Mouse (Mus musculus) megakaryocyte, embryonic 14.5 days (primary cell): ENCODE measurements around the gene Wars. TPM values are rescaled to one million over a fixed set of nuclear protein-coding genes. Genes with fewer than 3 reads are reported as not detected.

Source experiments
- H3K27me3 ChIP-seq: replicated peaks from 2 replicates; pipeline ENCODE3; 2012; ENCODE audit warnings: inconsistent platforms
- H3K36me3 ChIP-seq: replicated peaks from 2 replicates; pipeline ENCODE3; 2012; ENCODE audit warnings: low read length, inconsistent platforms, mixed read lengths
- H3K4me1 ChIP-seq: 2 replicates; pipeline ENCODE4 v1.6.1; 2012; ENCODE audit warnings: inconsistent platforms
- H3K4me3 ChIP-seq: replicated peaks from 2 replicates; pipeline ENCODE3; 2012; ENCODE audit warnings: moderate library complexity, mild to moderate bottlenecking, inconsistent platforms
- H3K9me3 ChIP-seq: 2 replicates; pipeline ENCODE4 v1.6.1; 2012; ENCODE audit warnings: inconsistent platforms
- FLI1 ChIP-seq: IDR thresholded peaks from 2 replicates; pipeline ENCODE4 v1.6.1; 2012; ENCODE audit warnings: low read length, inconsistent platforms, mixed read lengths
- GATA1 ChIP-seq: IDR thresholded peaks from 3 replicates; pipeline ENCODE4 v1.6.1; 2012; ENCODE audit warnings: mixed read lengths, low read length, inconsistent platforms, borderline replicate concordance
- polyA plus RNA-seq: library from polyadenylated mRNA; stranded (reverse); fragments of >175 nt; gene quantifications from 2 replicates; pipeline ENCODE4 v1.2.3, GENCODE M21; 2012; ENCODE audit warnings: low replicate concordance; ENCODE audit not compliant: insufficient read depth

Gene Wars
- polyA plus RNA-seq, 1 experiment: 33.8 TPM

GRCm38 (mm10) chr12:108892989-108893714 is 822 bp downstream of the Wars start, which contains the start of gene Wdr25:
Wdr25 (plus strand) TSS chr12:108893631.
- peaks cover 75% of the 10 kb centered on the region for H3K4me1 ChIP-seq
- no peaks in the 10 kb centered on the region for H3K9me3 ChIP-seq
- H3K27me3 ChIP-seq: no peaks in the 10 kb centered on the region
- H3K4me3 ChIP-seq: peak within 1 kb of the TSS; percentile 95
- peaks cover 40% of the 10 kb centered on the region for H3K36me3 ChIP-seq
- no peak for TF ChIP-seq GATA1
- TF ChIP-seq FLI1: no peak

DNA sequence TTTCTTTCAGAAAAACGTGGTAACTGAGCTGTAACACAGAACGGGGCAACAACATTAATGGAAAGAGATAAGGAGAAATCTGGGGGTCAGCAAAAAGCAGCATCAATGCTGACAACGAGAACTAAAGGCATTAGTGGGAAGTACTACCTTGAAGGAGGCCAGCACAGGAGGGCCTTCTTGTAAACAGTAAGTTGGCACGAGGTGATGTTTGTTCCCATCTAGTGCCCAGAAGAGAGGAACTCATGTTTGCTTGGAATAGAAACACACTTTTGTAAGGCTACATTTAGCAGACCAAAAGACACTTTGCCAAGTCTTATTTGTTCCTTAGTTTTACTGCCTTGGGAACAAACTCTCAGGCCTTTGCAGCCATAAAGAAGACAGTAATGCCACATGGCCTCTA is 5.3 kb downstream of the Wars start:
- Histone ChIP-seq H3K4me1 (peaks cover 49% of the 10 kb centered on the region), H3K9me3 (no peaks in the 10 kb centered on the region), H3K4me3 (no peak overlapping the region), H3K27me3 (no peaks in the 10 kb centered on the region), H3K36me3 (peaks cover 77% of the 10 kb centered on the region)
- TF ChIP-seq GATA1: no peak
- TF ChIP-seq FLI1: no peak

DNA sequence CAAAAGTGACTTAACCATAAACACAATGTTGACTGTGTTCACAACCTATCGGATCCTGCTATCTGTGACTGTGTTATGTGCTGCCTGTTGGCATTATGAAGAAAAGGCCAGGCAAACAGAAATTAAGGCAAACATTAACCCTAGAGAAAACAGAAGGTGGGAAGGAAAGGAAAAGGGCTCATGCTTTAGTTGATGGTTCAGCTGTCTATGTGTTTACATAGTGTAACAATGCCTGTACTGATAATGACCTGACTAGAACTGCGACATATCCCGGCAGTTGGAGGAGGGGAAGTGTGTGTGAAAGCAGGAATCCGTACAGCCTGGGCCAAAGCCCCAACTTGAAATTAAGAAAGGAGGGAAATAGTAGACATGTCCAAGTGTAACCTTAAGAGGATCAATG is 6.9 kb downstream of the Wars start:
- Histone ChIP-seq H3K27me3 (no peaks in the 10 kb centered on the region), H3K4me1 (peaks cover 45% of the 10 kb centered on the region), H3K36me3 (peaks cover 93% of the 10 kb centered on the region), H3K9me3 (no peaks in the 10 kb centered on the region), H3K4me3 (no peak overlapping the region)
- TF ChIP-seq FLI1 (no peak), GATA1 (no peak)

- H3K4me3 ChIP-seq: no peak overlapping the region
- peaks cover 35% of the 10 kb centered on the region for H3K4me1 ChIP-seq
- no peaks in the 10 kb centered on the region for H3K9me3 ChIP-seq
- peaks cover 99% of the 10 kb centered on the region for H3K36me3 ChIP-seq
- TF ChIP-seq GATA1 (no peak), FLI1 (no peak)
- H3K27me3 ChIP-seq: no peaks in the 10 kb centered on the region
Observed at GRCm38 (mm10) chr12:108885906-108886305, 8.1 kb downstream of the Wars start.

DNA sequence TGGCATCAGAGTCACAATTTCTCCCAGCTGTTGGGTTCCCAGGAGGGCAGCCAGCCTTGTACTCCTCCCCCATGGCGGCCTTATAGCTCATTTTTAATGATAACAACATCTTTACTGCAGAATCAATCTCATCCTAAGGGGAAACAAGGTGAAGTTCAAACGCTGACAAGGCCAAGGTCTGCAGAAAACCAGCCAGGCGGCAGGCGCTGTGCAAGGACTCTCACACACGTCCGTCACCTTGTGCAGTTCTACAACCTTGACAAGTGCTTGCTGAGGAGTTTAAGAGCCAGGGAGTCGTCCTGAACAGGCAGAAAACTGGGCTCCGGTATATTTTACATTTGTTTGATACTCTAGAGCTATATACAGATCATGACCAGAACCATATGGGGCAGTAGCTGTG is 11.2 kb downstream of the Wars start:
- H3K27me3 ChIP-seq: no peaks in the 10 kb centered on the region
- H3K36me3 ChIP-seq: peaks cover 99% of the 10 kb centered on the region
- H3K9me3 ChIP-seq: no peaks in the 10 kb centered on the region
- TF ChIP-seq GATA1: no peak
- TF ChIP-seq FLI1: no peak
- H3K4me1 ChIP-seq: peaks cover 18% of the 10 kb centered on the region
- H3K4me3 ChIP-seq: no peak overlapping the region

GRCm38 (mm10) chr12:108881192-108881591 is 12.8 kb downstream of the Wars start:
- no peaks in the 10 kb centered on the region for H3K9me3 ChIP-seq
- no peaks in the 10 kb centered on the region for H3K27me3 ChIP-seq
- TF ChIP-seq FLI1 (no peak), GATA1 (no peak)
- H3K4me1 ChIP-seq: peaks cover 18% of the 10 kb centered on the region
- no peak overlapping the region for H3K4me3 ChIP-seq
- peaks cover 99% of the 10 kb centered on the region for H3K36me3 ChIP-seq

DNA sequence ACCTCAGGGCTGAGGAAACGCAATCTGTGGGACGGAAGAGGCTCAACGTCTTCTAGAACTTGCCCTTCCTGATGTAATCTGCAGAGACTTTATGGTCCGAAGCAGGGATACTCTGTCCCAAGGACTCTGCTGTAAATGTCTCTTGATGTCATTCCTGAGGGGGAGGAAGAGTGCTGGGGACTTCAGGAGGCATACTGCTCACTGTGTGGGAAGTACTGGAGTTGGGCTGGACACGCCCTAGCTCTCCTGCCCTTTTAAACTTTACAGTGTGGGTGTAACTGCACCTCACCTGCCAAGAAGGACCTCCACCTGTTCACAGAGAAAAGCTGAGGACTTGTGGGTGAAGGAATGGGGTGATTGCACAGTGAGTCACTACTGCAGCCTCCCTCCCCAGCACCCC is 13.4 kb downstream of the Wars start:
- H3K9me3 ChIP-seq: no peaks in the 10 kb centered on the region
- H3K4me3 ChIP-seq: no peak overlapping the region
- peaks cover 99% of the 10 kb centered on the region for H3K36me3 ChIP-seq
- TF ChIP-seq GATA1 (no peak), FLI1 (no peak)
- H3K27me3 ChIP-seq: no peaks in the 10 kb centered on the region
- H3K4me1 ChIP-seq: peaks cover 15% of the 10 kb centered on the region

GRCm38 (mm10) chr12:108879138-108879537 is 14.8 kb downstream of the Wars start:
- Histone ChIP-seq H3K36me3 (peaks cover 99% of the 10 kb centered on the region), H3K4me3 (no peak overlapping the region), H3K27me3 (no peaks in the 10 kb centered on the region), H3K9me3 (no peaks in the 10 kb centered on the region), H3K4me1 (peaks cover 12% of the 10 kb centered on the region)
- TF ChIP-seq GATA1 (no peak), FLI1 (no peak)

DNA sequence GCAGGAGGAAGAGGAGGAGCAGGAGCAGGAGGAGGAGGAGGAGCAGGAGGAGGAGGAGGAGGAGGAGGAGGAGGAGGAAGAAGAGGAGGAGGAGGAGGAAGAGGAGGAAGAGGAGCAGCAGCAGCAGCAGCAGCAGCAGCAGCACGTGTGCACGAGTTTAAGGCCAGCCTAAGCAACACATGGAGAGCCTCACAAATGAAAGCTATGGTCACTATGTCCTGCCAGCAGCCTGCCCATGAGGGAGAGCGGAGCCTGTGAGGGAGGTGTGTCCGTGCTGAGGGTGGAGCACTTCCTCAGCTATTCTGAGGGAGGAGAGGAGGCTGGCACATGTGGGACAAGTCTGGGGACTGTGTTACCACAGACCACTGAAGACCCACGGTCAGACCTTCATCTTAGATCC is 20.9 kb downstream of the Wars start:
- H3K36me3 ChIP-seq: peaks cover 95% of the 10 kb centered on the region
- no peak overlapping the region for H3K4me3 ChIP-seq

GRCm38 (mm10) chr12:108869575-108869974 is 24.4 kb downstream of the Wars start:
- Histone ChIP-seq H3K9me3 (peaks cover 2% of the 10 kb centered on the region; the same call in 1 of the 2 replicates), H3K36me3 (peaks cover 95% of the 10 kb centered on the region), H3K4me3 (no peak overlapping the region), H3K27me3 (no peaks in the 10 kb centered on the region), H3K4me1 (peaks cover 3% of the 10 kb centered on the region; the same call in 1 of the 2 replicates)
- TF ChIP-seq FLI1 (no peak), GATA1 (no peak)

More for the DNA sequence above, 20.9 kb downstream of the Wars start:
- Histone ChIP-seq H3K27me3 (no peaks in the 10 kb centered on the region), H3K4me1 (no peaks in the 10 kb centered on the region), H3K9me3 (peaks cover 2% of the 10 kb centered on the region; the same call in 1 of the 2 replicates)
- TF ChIP-seq FLI1: no peak

- H3K36me3 ChIP-seq: peaks cover 100% of the 10 kb centered on the region
- no peak for TF ChIP-seq FLI1
- TF ChIP-seq GATA1: no peak
Observed at GRCm38 (mm10) chr12:108865007-108865494, 28.9 kb downstream of the Wars start.

More at GRCm38 (mm10) chr12:108865007-108865494, 28.9 kb downstream of the Wars start:
- Histone ChIP-seq H3K27me3 (no peaks in the 10 kb centered on the region), H3K4me3 (no peak overlapping the region), H3K9me3 (peaks cover 2% of the 10 kb centered on the region; the same call in 1 of the 2 replicates), H3K4me1 (peaks cover 3% of the 10 kb centered on the region; the same call in 1 of the 2 replicates)
